Mouse (Mus musculus): ENCODE data around the gene Dyrk1b.

- peak; percentile 48; the same call in 1 of the 2 replicates for TF ChIP-seq CTCF (IDR thresholded peaks at IDR 0.05; ENCODE audit: borderline replicate concordance, insufficient read depth, low read depth, low read length)
- TF ChIP-seq POLR2A (IDR thresholded peaks at IDR 0.05; ENCODE audit: borderline replicate concordance, insufficient read depth, low read length): no peak
Observed at GRCm38 (mm10) chr7:28168320-28169115, 10.8 kb upstream of the Dyrk1b start.
